Mouse (Mus musculus): ENCODE data around the gene Col6a2. TPM values are rescaled to one million over a fixed set of nuclear protein-coding genes. Genes with fewer than 3 reads are reported as not detected.

Gene Col6a2
- total and polyA plus RNA-seq, 3 experiments, result not detected

DNA sequence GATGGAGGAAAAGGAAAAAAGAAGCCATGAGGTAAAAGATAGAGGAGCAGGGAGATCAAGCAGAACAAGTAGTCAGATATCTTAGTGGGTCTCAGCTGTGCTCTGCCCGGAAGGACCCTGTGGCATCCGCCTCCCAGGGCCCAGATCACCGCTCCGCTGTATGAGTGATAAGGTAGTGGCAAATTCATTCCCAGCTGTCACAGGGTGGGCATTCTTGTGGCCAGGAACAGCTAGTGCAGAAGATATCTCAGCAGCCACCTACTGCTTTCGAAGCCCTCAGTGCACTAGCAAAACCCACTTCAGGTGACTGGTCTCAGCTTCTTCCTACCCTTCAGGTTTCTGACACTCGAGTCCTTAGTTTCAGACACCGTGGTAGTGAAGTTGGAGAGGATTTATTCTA, 11.0 kb downstream of the Col6a2 start:
- Histone ChIP-seq H3K9ac (ENCODE audit: control insufficient read depth, low read depth, low read length, poor library complexity, severe bottlenecking) (no peak overlapping the region), H3K4me3 (ENCODE audit: control insufficient read depth in 1 of 2, insufficient read depth in 1 of 2, low read depth in 2 of 2, low read length in 2 of 2) (no peak overlapping the region), H3K36me3 (ENCODE audit: control insufficient read depth in 1 of 2, insufficient read depth in 2 of 2, low read length in 2 of 2) (no peaks in the 10 kb centered on the region), H3K27me3 (ENCODE audit: control insufficient read depth in 1 of 2, insufficient read depth in 2 of 2, low read length in 2 of 2) (peaks cover 0 to 1% of the 10 kb centered on the region in 2 experiments; a peak in 1 of 4 replicates), H3K27ac (ENCODE audit: control insufficient read depth, low read depth, low read length) (no peak overlapping the region), H3K9me3 (replicated peaks; ENCODE audit: insufficient read depth, low read length) (no peaks in the 10 kb centered on the region), H3K4me1 (ENCODE audit: control insufficient read depth in 1 of 2, insufficient read depth in 2 of 2, low read length in 2 of 2) (no peaks in the 10 kb centered on the region), H3K79me2 (ENCODE audit: control insufficient read depth, insufficient read depth, low read length, poor library complexity) (no peaks in the 10 kb centered on the region)
- no peak for DNase-seq (ENCODE audit: low read depth, low spot score)
- TF ChIP-seq SIN3A (IDR thresholded peaks at IDR 0.05; ENCODE audit: low read length), result no peak
- TF ChIP-seq MAZ (IDR thresholded peaks at IDR 0.05; ENCODE audit: low read depth, low read length), result no peak
- no peak for TF ChIP-seq USF1 (IDR thresholded peaks at IDR 0.05; ENCODE audit: low read depth, low read length)
- TF ChIP-seq ZNF384 (IDR thresholded peaks at IDR 0.05; ENCODE audit: low read depth, low read length), result no peak
- no peak for TF ChIP-seq TAL1 (IDR thresholded peaks at IDR 0.05; ENCODE audit: low read length)
- no peak for TF ChIP-seq KAT2A (conservative IDR thresholded peaks at IDR 0.05; ENCODE audit: low read depth, low read length)
- TF ChIP-seq GABPA (IDR thresholded peaks at IDR 0.05; ENCODE audit: low read depth, low read length), result no peak
- no peak for TF ChIP-seq TCF12 (IDR thresholded peaks at IDR 0.05; ENCODE audit: low read depth, low read length)
- no peak for TF ChIP-seq POLR2AphosphoS2 (IDR thresholded peaks at IDR 0.05; ENCODE audit: low read length)
- TF ChIP-seq HCFC1 (IDR thresholded peaks at IDR 0.05; ENCODE audit: low read depth, low read length), result no peak
- no peak for TF ChIP-seq ZC3H11A (IDR thresholded peaks at IDR 0.05; ENCODE audit: low read depth, low read length)
- no peak for TF ChIP-seq ZMIZ1 (IDR thresholded peaks at IDR 0.05; ENCODE audit: low read depth, low read length)
- TF ChIP-seq POLR2AphosphoS5 (IDR thresholded peaks at IDR 0.05; ENCODE audit: borderline replicate concordance, low read depth, low read length), result no peak
- TF ChIP-seq ETS1 (IDR thresholded peaks at IDR 0.05; ENCODE audit: low read depth, low read length), result no peak
- TF ChIP-seq ZKSCAN1 (IDR thresholded peaks at IDR 0.05; ENCODE audit: low read depth, low read length), result no peak
- no peak for TF ChIP-seq JUND (IDR thresholded peaks at IDR 0.05; ENCODE audit: low read depth, low read length)
- no peak for TF ChIP-seq UBTF (IDR thresholded peaks at IDR 0.05; ENCODE audit: borderline replicate concordance, insufficient read depth, low read depth, low read length)
- TF ChIP-seq MXI1 (IDR thresholded peaks at IDR 0.05; ENCODE audit: low read depth, low read length), result no peak
- no peak for TF ChIP-seq MAX (IDR thresholded peaks at IDR 0.05; ENCODE audit: low read length)

DNA sequence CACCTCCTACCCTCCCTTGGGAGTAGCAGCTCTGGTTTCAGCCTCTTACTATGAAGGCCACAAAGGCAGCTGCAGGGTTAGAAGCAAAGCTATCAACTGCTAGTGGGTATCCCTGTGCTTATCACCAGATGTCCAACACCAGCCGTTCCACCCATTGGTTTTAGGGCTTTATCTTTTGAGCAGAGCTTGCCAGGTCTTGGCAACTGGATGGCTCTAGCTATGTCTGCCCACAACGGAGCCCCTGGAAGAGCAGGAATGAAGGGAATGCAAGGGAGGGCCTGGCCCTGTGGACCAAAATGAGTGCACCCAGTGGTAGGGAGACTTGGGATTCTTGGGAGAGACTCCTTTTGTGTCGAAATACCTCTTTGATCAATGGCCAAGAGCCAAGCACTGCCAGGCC, 20.7 kb downstream of the Col6a2 start:
- H3K4me1 ChIP-seq (ENCODE audit: control insufficient read depth in 1 of 2, insufficient read depth in 2 of 2, low read length in 2 of 2), result no peaks in the 10 kb centered on the region
- DNase-seq (ENCODE audit: low read depth, low spot score), result no peak
- TF ChIP-seq TBP (IDR thresholded peaks at IDR 0.05; ENCODE audit: low read depth, low read length) (no peak), TCF12 (IDR thresholded peaks at IDR 0.05; ENCODE audit: low read depth, low read length) (no peak), UBTF (IDR thresholded peaks at IDR 0.05; ENCODE audit: borderline replicate concordance, insufficient read depth, low read depth, low read length) (no peak), NRF1 (IDR thresholded peaks at IDR 0.05; ENCODE audit: insufficient read depth, low read depth, low read length, poor library complexity, severe bottlenecking) (no peak), NELFE (IDR thresholded peaks at IDR 0.05; ENCODE audit: low read depth, low read length) (no peak), SMC3 (IDR thresholded peaks at IDR 0.05; ENCODE audit: low read depth, low read length) (no peak), MYB (IDR thresholded peaks at IDR 0.05; ENCODE audit: low read depth, low read length) (no peak), TAL1 (IDR thresholded peaks at IDR 0.05; ENCODE audit: low read length) (no peak), MAZ (IDR thresholded peaks at IDR 0.05; ENCODE audit: low read depth, low read length) (no peak), MXI1 (IDR thresholded peaks at IDR 0.05; ENCODE audit: low read depth, low read length) (no peak), SIN3A (IDR thresholded peaks at IDR 0.05; ENCODE audit: low read length) (no peak)
- H3K9ac ChIP-seq (ENCODE audit: control insufficient read depth, low read depth, low read length, poor library complexity, severe bottlenecking), result no peak overlapping the region
- no peaks in the 10 kb centered on the region for H3K79me2 ChIP-seq (ENCODE audit: control insufficient read depth, insufficient read depth, low read length, poor library complexity)
- no peaks in the 10 kb centered on the region for H3K27me3 ChIP-seq (ENCODE audit: control insufficient read depth in 1 of 2, insufficient read depth in 2 of 2, low read length in 2 of 2)
- H3K9me3 ChIP-seq (replicated peaks; ENCODE audit: insufficient read depth, low read length), result no peaks in the 10 kb centered on the region
- H3K36me3 ChIP-seq (ENCODE audit: control insufficient read depth in 1 of 2, insufficient read depth in 2 of 2, low read length in 2 of 2), result no peaks in the 10 kb centered on the region
- no peak overlapping the region for H3K27ac ChIP-seq (ENCODE audit: control insufficient read depth, low read depth, low read length)
- H3K4me3 ChIP-seq (ENCODE audit: control insufficient read depth in 1 of 2, insufficient read depth in 1 of 2, low read depth in 2 of 2, low read length in 2 of 2), result no peak overlapping the region

All from MEL (cell line).